Mouse (Mus musculus) limb, embryonic 11.5 days (tissue): ENCODE data around the gene Gm9903. TPM values are rescaled to one million over a fixed set of nuclear protein-coding genes. Genes with fewer than 3 reads are reported as not detected.

ENCODE experiments used
- ATAC-seq: fragments of 200-750 bp; cut with Nextera tagmentation; 2 replicates; pipeline ENCODE4 v1.8.0; 2017; ENCODE audit warnings: low read depth; ENCODE audit not compliant: insufficient number of reproducible peaks, low FRiP score, low TSS enrichment
- DNase-seq: peaks from one replicate; pipeline ENCODE4 v3.0.0-alpha.2; 2015; ENCODE audit warnings: low spot score
- H3K27ac ChIP-seq: fragments of 300-500 bp; sonication (generic); replicated peaks from 2 replicates; pipeline ENCODE4 v1.5.1; 2014; ENCODE audit warnings: low read depth, mild to moderate bottlenecking, low read length
- H3K27me3 ChIP-seq: fragments of 300-500 bp; sonication (generic); 2 replicates; pipeline ENCODE4 v1.6.1; 2014; ENCODE audit warnings: mild to moderate bottlenecking, low read length, mixed read lengths; ENCODE audit not compliant: control insufficient read depth, insufficient read depth
- H3K36me3 ChIP-seq: fragments of 300-500 bp; sonication (generic); 2 replicates; pipeline ENCODE4 v1.6.1; 2014; ENCODE audit warnings: mild to moderate bottlenecking, low read length, moderate library complexity, mixed read lengths; ENCODE audit not compliant: control insufficient read depth, insufficient read depth
- H3K4me1 ChIP-seq: fragments of 300-500 bp; sonication (generic); 2 replicates; pipeline ENCODE4 v1.6.1; 2014; ENCODE audit warnings: low read length, mixed read lengths; ENCODE audit not compliant: control insufficient read depth, insufficient read depth
- H3K4me2 ChIP-seq: fragments of 300-500 bp; sonication (generic); 2 replicates; pipeline ENCODE4 v1.6.1; 2014; ENCODE audit warnings: low read depth, mild to moderate bottlenecking, moderate library complexity; ENCODE audit not compliant: severe bottlenecking
- H3K4me3 ChIP-seq: fragments of 300-500 bp; sonication (generic); 2 replicates; pipeline ENCODE4 v1.5.1; 2014; ENCODE audit warnings: low read depth, low read length
- H3K9ac ChIP-seq: fragments of 300-500 bp; sonication (generic); 2 replicates; pipeline ENCODE4 v1.6.1; 2014; ENCODE audit warnings: mild to moderate bottlenecking, low read length
- H3K9me3 ChIP-seq: fragments of 300-500 bp; sonication (generic); 2 replicates; pipeline ENCODE4 v1.6.1; 2016; ENCODE audit warnings: low read length; ENCODE audit not compliant: control insufficient read depth
- WGBS: fragments of 180-500 bp; shearing (Covaris S2); extraction: QIAGEN DNeasy Blood & Tissue Kit; methylation state at CpG from one replicate; pipeline ENCODE4 v1.1.7; 2014; 5-methylcytosine and 5-hydroxymethylcytosine counted together
- polyA plus RNA-seq: library from polyadenylated mRNA; unstranded; fragments of >200 nt; fragmentation: Nextera tagmentation; extraction: Ambion mirVana; gene quantifications from 2 replicates; pipeline ENCODE4 v1.2.1, GENCODE M21; 2014

Gene Gm9903
- polyA plus RNA-seq, 1 experiment from 2014 or later: 0.21 TPM

GRCm38 (mm10) chr5:33658664-33659050, 28.9 kb downstream of the Gm9903 start:
- no peaks in the 10 kb centered on the region for H3K27me3 ChIP-seq
- peak overlapping the region; percentile 92 for H3K4me3 ChIP-seq
- H3K4me1 ChIP-seq: peaks cover 9% of the 10 kb centered on the region
- no peak for DNase-seq
- no peak; the same call in 1 of the 2 replicates for ATAC-seq
- peak overlapping the region; percentile 95 for H3K4me2 ChIP-seq
- under 1% methylated on average over 26 of the region's 26 CpGs for WGBS
- H3K9ac ChIP-seq: peak overlapping the region; percentile 87
- peaks cover 11% of the 10 kb centered on the region for H3K36me3 ChIP-seq
- H3K27ac ChIP-seq: peak overlapping the region; percentile 86; the same call in 1 of the 2 replicates
- H3K9me3 ChIP-seq: no peaks in the 10 kb centered on the region

GRCm38 (mm10) chr5:33668223-33668622, 38.5 kb downstream of the Gm9903 start:
- H3K9me3 ChIP-seq: no peaks in the 10 kb centered on the region
- ATAC-seq (no peak), DNase-seq (peak; percentile 37)
- no peak overlapping the region for H3K4me2 ChIP-seq
- no peak overlapping the region for H3K9ac ChIP-seq
- no peak overlapping the region for H3K27ac ChIP-seq
- no peak overlapping the region for H3K4me3 ChIP-seq
- H3K27me3 ChIP-seq: no peaks in the 10 kb centered on the region
- peaks cover 28% of the 10 kb centered on the region for H3K36me3 ChIP-seq
- H3K4me1 ChIP-seq: no peaks in the 10 kb centered on the region

GRCm38 (mm10) chr5:33671659-33672058, 41.9 kb downstream of the Gm9903 start:
- no peak overlapping the region for H3K27ac ChIP-seq
- no peak for ATAC-seq
- no peaks in the 10 kb centered on the region for H3K9me3 ChIP-seq
- no peak overlapping the region for H3K9ac ChIP-seq
- 80% methylated on average over 5 of the region's 5 CpGs for WGBS
- DNase-seq: no peak
- H3K4me1 ChIP-seq: peaks cover 2% of the 10 kb centered on the region; the same call in 1 of the 2 replicates
- H3K27me3 ChIP-seq: no peaks in the 10 kb centered on the region
- no peak overlapping the region for H3K4me2 ChIP-seq
- H3K36me3 ChIP-seq: peaks cover 26% of the 10 kb centered on the region
- no peak overlapping the region for H3K4me3 ChIP-seq

GRCm38 (mm10) chr5:33674439-33674838, 44.7 kb downstream of the Gm9903 start:
- Histone ChIP-seq H3K27ac (peak overlapping the region; percentile 30; the same call in 1 of the 2 replicates), H3K36me3 (peaks cover 9% of the 10 kb centered on the region), H3K27me3 (no peaks in the 10 kb centered on the region), H3K9ac (0 out of 2 replicates have a peak overlapping the region, but pooled peaks have one; percentile 22), H3K9me3 (no peaks in the 10 kb centered on the region), H3K4me2 (no peak overlapping the region), H3K4me1 (peaks cover 2% of the 10 kb centered on the region; the same call in 1 of the 2 replicates), H3K4me3 (no peak overlapping the region)
- DNase-seq: no peak
- 85% methylated on average over 3 of the region's 3 CpGs for WGBS
- ATAC-seq: no peak

- Histone ChIP-seq H3K27ac (no peak overlapping the region), H3K4me2 (no peak overlapping the region), H3K27me3 (no peaks in the 10 kb centered on the region), H3K36me3 (no peaks in the 10 kb centered on the region; the same call in 1 of the 2 replicates), H3K4me1 (peaks cover 2% of the 10 kb centered on the region; the same call in 1 of the 2 replicates), H3K4me3 (no peak overlapping the region), H3K9ac (no peak overlapping the region), H3K9me3 (no peaks in the 10 kb centered on the region)
- peak; percentile 81 for DNase-seq
- WGBS: 0% methylated on average over 1 of the region's 1 CpGs
- ATAC-seq: no peak
These were observed 46.2 kb downstream of the Gm9903 start for GRCm38 (mm10) chr5:33675964-33676363.

- Histone ChIP-seq H3K9me3 (no peaks in the 10 kb centered on the region), H3K4me2 (no peak overlapping the region), H3K4me1 (peaks cover 2% of the 10 kb centered on the region; the same call in 1 of the 2 replicates), H3K27ac (no peak overlapping the region), H3K27me3 (no peaks in the 10 kb centered on the region), H3K36me3 (no peaks in the 10 kb centered on the region), H3K4me3 (no peak overlapping the region), H3K9ac (no peak overlapping the region)
- no peak for DNase-seq
- no peak for ATAC-seq
- 84% methylated on average over 5 of the region's 5 CpGs for WGBS
These were observed 48.5 kb downstream of the Gm9903 start for GRCm38 (mm10) chr5:33678244-33678643.

- no peak overlapping the region for H3K27ac ChIP-seq
- no peaks in the 10 kb centered on the region for H3K36me3 ChIP-seq
- H3K4me1 ChIP-seq: no peaks in the 10 kb centered on the region
- no peak overlapping the region for H3K4me3 ChIP-seq
- no peak for DNase-seq
- no peak for ATAC-seq
- WGBS: 56% methylated on average over 3 of the region's 3 CpGs
- H3K4me2 ChIP-seq: no peak overlapping the region
- no peaks in the 10 kb centered on the region for H3K27me3 ChIP-seq
- no peak overlapping the region for H3K9ac ChIP-seq
- H3K9me3 ChIP-seq: no peaks in the 10 kb centered on the region
These were observed 51.3 kb downstream of the Gm9903 start for GRCm38 (mm10) chr5:33681044-33681443.
